Mouse (Mus musculus): Measurements from ENCODE around the gene Majin. TPM values are rescaled to one million over a fixed set of nuclear protein-coding genes. Genes with fewer than 3 reads are reported as not detected.

Majin gene
- 1.2 and 1.9 TPM in 2 replicates for polyA plus RNA-seq (2012; rRNA removed)

DNA sequence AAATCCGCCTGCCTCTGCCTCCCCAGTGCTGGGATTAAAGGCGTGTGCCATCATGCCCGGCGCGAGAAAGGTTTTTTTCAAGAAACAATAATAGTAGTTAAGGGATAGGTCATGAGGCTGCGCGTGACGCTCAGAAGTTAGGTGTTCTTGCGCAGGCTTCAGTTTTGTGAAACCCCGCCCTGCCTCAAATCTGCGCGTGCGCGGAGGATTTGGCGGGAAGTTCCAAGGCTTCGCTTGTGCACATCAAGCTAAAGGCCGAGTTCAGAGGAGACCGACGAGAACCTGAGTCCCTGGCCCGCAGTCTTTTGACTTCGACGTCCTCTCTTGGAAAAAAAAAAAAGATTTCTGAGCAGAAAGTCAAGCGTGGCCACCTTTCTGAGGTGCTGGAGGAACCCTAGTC is at the start of gene Majin:
Majin (plus strand) TSS at position 258 of the 400 bp plus-strand sequence.
- no peak for DNase-seq (ENCODE audit: low read depth, low spot score)
- WGBS, result 88% methylated on average over 23 of the region's 23 CpGs

DNA sequence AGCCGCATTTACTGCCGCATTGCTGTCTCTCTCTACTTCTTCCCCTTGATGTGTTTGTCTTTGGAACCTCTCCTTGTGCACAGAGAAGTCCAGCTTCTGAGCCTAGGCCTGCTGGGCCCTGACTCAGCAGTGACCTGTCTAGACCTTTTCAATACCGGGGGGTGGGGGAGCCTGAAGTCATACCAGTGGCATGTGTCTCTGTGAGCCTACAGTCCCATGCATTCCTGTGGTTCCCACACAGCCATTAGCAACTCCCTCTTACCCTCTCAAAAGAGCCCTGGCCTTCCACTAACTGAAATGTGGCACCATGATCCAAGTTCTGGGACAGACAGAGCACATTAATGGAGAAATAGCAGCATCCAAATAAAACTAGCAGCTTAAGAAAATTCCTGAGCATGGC is 47.8 kb upstream of the Majin start:
- DNase-seq (ENCODE audit: low read depth, low spot score), result no peak
- 80% methylated on average over 3 of the region's 3 CpGs for WGBS

DNA sequence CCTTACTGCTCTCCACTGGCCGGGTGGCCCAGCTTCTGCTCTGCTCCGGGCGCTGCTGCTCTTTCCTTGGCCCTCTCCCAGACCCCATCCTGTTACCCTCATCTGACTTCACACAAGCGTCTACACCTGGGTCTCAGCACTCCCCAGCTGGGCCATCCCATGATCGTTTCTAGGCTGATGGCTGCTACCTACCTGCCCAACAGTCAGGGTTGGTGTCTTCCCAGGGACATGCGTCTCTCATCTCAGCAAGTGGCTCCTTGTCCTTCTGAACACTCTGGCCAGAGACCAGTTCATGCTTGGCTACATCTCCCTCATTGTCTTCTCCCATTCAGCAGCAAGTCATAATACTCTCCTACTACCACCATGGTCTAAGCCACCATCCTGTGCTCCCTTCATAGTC is 44.5 kb upstream of the Majin start:
- 93% methylated on average over 6 of the region's 6 CpGs for WGBS

DNA sequence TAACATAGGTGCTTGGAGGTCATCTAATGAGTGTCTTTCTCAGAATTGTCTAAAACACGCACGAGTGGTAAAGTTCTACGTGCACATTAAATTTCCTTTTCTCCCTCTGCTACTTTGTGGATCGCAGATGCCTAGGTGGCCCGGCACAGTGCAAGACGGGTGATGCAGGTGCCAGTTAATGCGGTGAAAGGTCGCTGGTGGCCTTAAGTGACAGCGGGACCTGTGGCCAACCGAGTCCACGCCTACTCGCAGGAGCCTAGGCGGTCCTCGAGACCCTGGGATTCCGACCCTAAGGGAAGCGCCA is 43.9 kb upstream of the Majin start:
- WGBS, result under 1% methylated on average over 16 of the region's 16 CpGs
- DNase-seq (ENCODE audit: low read depth, low spot score), result no peak

More for the DNA sequence above, 44.5 kb upstream of the Majin start:
- DNase-seq (ENCODE audit: low read depth, low spot score), result no peak

DNA sequence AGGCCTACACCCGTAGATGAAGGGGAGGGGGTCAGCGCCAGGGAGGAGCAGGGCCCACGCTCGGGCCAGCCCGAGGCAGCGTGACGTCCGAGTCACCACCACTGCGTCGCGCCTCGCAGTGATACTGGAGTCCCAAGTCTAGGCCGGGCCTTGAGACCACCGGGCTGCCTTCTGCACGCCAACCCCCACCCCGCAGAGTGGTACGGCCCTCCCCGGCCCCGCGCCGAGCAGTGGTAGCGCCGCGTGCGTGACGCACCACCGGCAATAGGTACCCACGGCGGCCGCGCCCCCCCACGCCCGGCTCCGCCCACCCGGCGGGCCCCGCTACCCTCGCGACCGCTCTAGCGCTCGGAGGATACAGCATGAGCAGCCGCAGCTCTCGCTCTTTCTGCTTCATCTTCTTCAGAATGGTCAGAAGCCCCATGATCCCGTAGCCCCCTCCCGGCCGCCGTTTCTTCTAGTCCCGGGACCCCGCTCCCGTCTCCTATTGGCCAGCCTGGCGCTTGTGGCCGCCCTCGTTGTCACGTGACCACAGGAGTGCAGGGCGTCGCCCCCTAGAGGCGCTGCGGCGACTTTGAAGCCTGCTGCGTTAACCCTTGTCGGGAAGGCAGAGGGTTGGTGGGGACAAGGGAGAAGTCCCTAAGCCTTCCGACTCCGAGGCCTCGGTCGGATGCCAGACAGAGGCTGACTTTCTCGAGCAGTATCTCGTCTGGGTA is 43.4 kb upstream of the Majin start, which contains the start of gene Batf2:
Batf2 (plus strand) TSS at position 306 of the 716 bp plus-strand sequence.
- DNase-seq (ENCODE audit: low read depth, low spot score), result no peak
- WGBS, result under 1% methylated on average over 68 of the region's 68 CpGs

DNA sequence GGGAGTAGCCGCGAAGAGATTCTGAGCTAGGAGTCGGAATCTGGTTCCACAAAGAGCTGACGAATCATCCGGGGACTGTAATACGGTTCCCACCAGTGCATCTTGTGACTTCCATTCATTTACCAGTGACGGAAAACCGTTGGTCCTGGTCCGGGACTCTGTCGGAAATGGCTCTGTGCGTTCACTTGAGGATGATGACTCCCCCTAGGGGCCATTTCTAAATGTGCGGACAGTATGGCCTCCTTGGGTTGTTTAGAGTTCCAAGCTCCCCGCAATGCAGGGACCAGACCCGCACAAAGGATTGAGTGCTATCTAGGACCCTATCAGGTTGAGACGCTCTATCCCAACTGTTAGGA is 42.8 kb upstream of the Majin start, which contains the start of gene Arl2:
Arl2 (minus strand) TSS at position 155 of the 356 bp plus-strand sequence.
- DNase-seq (ENCODE audit: low read depth, low spot score), result no peak
- under 1% methylated on average over 15 of the region's 15 CpGs for WGBS

DNA sequence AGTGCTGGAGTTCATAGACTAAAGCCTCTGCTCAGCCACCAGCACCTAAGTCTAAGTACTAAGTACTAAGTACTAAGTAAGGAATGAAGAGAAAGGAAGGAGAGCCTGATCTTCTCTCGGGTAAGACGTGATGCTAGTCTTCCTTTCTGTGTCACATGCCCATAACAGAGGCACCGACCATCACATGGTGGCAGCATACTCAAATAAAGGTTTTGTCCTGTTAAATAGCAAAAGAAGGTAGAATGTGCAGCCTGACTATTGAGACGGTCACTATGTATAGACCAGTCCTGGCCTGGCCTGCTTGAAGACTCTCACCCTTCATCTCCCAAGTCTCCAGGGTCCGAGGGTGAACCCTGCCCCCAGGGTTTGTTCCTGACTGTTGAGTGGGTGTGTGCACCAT is 39.3 kb upstream of the Majin start:
- 55% methylated on average over 5 of the region's 5 CpGs for WGBS
- DNase-seq (ENCODE audit: low read depth, low spot score), result no peak

DNA sequence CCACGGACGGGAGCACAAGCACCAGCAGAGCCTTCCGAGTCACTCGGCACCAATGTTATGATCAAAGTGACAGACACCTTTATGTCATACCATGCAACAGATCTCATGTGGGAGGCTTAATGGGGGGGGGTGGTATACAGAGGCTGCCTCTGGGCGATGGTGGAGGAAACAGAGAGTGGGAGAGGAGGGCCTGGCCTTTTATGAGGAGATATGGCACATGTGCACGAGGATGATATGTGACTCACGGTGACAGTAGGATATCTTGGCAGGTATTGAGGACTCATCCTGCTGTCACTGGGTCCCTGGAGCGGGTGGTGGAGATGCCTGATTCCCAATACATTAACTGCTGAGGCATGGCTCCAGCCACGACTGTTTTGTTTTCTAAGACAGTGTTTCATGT is 29.0 kb upstream of the Majin start:
- DNase-seq (ENCODE audit: low read depth, low spot score), result no peak
- 81% methylated on average over 9 of the region's 9 CpGs for WGBS

DNA sequence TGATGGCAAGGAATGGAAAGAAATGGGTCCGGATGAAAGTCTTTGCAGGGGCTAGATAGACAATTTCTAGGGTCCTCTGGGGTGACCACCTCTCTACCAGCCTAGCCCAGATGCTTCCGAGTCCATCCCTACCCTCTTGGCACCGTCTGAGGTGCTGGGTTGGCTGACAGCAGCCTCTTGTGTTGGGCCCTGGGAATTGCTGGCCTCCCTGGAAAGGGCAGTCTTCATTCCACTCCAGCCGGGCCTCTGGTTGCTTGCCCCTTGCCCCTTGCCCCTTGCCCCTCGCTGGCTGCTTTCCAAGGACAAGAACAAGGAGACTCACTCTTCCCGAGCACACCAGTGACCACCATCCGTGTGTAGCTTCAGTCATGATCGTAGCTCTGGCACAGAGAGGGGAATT is 27.8 kb upstream of the Majin start:
- no peak for DNase-seq (ENCODE audit: low read depth, low spot score)

DNA sequence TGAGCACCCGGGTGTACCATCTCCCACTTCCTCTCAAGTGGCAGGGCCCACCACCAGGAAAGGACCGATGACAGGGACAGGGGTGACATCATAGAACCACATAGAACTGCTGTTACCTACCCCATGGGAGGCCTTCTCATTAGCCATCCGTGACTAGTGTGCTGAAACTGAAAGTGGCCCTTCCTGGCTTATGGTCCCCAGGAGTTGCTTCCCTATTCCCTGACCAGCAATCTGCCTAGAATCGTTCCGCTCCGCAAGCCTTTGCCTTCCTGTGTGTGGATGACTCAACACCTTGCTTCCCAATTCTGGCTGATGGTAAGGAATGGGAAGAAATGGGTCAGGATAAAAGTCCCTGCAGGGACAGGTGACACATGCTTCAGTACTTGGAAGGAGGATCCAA is 27.0 kb upstream of the Majin start:
- DNase-seq (ENCODE audit: low read depth, low spot score), result no peak
- 48% methylated on average over 6 of the region's 6 CpGs for WGBS

More for the DNA sequence above, 27.8 kb upstream of the Majin start:
- 65% methylated on average over 8 of the region's 8 CpGs for WGBS

DNA sequence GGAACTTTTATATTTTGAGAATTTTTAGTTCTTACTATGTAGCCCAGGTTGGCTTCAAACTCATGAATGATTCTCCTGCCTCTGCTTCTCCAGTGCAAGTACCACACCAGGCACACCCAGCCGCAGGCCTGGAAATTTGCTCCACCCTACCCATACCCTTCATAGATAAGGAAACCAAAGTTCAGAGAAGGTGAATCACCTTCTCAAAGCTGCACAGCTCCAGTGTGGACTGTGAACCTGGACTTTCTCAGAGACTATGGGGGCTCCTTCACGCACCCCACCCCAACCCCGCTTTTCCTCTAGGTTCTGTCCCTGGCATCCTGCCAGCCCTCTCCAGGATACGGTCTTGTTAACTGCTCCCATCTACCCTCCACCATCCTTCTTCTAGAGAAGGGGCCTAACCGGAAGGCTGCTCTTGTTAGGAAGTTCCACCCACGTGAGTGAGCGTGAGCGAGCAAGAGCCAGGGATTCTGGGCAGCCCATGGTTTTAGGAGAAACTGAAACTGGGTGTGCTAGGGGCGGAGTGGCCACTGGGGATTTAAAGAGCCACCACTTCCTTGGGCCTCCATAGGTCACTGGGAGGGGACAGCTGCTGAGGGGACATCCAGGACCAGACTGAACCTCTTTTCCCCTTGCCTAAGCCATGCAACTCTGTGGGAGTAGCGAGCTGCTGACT is 20.2 kb upstream of the Majin start:
- WGBS, result 17% methylated on average over 10 of the region's 10 CpGs

DNA sequence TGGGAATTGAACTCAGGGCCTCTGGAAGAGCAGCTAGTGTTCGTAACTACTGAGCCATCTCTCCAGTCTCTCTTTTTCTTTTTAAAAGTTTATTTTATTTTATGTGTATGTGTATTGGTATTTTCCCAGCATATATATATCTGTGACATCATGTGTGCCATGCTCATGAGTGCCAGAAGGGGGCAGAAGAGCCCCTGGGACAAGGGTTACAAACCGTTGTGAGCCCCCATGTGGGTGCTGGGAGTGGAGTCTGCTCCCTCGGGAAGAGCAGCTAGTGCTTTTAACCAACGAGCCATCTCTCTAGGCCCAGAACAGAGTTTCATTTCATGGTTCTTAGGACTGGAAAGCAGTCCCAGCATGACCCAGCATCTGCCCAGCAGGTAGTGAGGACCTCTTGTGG is 17.4 kb upstream of the Majin start:
- 83% methylated on average over 4 of the region's 4 CpGs for WGBS

More for the DNA sequence above, 20.2 kb upstream of the Majin start:
- peak; percentile 53 for DNase-seq (ENCODE audit: low read depth, low spot score)

DNA sequence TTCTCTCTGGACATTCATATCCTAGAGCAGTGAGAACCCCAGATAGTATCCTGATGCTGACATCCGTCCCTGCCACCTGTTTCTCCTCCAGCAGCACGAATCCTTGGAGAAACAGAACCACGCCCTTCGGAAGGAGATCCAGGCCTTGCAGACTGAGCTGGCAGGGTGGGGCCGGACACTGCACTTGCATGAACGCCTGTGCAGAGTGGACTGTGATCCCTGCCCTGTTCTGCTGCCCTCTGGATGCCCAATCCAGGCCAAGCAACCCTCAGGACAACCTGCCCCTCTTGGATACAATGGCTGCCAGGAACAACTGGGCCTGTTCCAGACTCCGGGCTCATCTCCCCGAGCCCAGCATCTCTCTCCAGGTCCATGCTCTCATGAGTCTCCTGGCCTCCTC is 13.0 kb upstream of the Majin start:
- 36% methylated on average over 8 of the region's 8 CpGs for WGBS
- DNase-seq (ENCODE audit: low read depth, low spot score), result peak; percentile 66

More for the DNA sequence above, 17.4 kb upstream of the Majin start:
- DNase-seq (ENCODE audit: low read depth, low spot score), result no peak

DNA sequence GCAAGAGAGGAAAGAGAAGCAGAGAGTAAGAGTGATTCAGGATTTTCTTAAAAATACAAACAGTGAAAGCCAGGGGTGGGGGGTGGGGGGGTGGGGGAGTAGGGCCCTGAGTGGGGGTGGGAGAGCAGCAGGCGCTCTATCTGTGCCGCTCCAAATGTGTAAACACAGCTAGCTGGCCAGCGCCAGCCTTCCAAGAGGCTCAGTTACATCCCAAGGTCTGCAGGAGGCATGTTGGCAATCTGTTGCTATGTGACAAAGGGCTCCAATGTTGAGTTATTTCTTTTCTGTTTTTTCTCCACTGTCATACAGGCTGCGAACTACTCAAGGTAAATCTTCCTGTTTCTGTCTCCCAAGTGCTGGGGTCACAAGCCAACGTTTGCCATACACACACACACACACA is 9.4 kb upstream of the Majin start:
- no peak for DNase-seq (ENCODE audit: low read depth, low spot score)
- 42% methylated on average over 5 of the region's 5 CpGs for WGBS

DNA sequence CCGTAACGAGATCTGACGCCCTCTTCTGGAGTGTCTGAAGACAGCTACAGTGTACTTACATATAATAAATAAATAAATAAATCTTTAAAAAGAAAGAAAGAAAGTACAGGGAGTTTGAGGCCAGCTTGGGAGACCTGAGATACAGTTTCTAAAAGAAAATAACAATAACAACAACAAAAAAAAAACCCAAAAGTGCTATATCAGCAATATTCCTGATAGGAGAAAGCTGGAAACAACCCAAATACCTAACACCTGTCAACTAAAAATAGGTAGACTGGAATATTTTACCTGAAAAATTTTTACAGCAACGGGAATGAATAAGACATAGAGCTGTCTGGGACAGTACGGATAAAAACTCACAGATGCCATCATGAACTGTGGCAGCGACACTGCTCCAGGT is 5.4 kb upstream of the Majin start:
- no peak for DNase-seq (ENCODE audit: low read depth, low spot score)
- 86% methylated on average over 6 of the region's 6 CpGs for WGBS

DNA sequence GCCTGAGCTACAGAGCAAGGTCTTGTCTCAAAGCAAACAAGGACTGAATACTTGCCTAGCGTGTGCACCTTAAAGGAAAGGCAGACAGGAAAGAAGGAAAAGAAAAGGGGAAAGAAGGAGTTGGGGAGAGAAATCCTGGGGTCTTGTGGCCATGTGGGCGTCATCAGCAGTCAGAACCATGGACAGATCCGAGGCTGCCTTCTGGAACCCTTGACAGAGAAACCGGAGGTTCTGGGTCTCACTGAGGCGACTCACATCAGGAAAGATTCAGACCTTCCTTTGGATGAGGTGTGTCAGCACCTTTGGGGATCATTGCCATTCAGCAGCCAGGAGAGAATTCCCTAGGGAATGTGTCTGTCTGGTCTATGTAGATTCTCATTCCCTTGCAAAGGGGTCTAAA is 2.6 kb upstream of the Majin start:
- WGBS, result 21% methylated on average over 5 of the region's 5 CpGs
- no peak for DNase-seq (ENCODE audit: low read depth, low spot score)

DNA sequence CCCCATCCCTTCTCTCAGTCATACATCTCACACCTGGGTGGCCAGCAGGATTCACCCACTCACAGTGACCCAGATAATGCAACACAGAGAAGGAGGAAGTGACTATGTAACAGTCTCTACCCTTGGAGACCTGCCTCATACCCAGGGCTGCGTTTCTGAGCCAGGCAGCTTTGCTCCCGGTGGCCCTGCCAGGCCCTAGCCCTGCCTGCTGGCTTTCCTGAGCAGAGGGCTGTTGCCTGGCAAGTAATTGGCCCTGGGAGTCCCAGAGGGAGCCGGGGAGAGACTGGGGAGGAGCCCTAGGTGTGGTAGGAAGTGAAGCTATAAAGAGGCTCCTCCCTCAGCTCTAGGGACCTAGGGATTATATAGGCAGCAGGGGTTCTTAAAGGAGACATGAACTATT is 1.7 kb upstream of the Majin start:
- DNase-seq (ENCODE audit: low read depth, low spot score), result peak; percentile 57
- under 1% methylated on average over 3 of the region's 3 CpGs for WGBS

DNA sequence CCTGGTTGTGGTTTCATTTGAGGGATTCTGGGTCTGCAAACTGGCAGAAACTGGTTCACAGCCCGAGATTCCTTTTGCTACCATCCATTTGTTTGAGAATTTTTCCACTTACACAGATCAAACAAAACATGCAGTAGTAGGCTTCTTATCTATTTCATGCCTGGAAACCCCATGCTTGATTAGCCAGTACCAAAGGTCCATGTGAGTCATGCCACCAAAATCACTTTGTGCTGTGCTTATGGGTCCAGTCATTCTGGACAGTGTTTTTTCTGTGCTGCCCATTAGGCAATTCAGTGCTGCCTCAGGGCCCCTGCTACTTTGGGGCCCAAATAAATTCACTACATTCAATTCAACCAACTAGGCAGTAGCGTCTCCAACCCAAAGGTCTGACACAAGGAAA is 20.1 kb downstream of the Majin start:
- DNase-seq (ENCODE audit: low read depth, low spot score), result no peak
- WGBS, result 65% methylated on average over 2 of the region's 2 CpGs

DNA sequence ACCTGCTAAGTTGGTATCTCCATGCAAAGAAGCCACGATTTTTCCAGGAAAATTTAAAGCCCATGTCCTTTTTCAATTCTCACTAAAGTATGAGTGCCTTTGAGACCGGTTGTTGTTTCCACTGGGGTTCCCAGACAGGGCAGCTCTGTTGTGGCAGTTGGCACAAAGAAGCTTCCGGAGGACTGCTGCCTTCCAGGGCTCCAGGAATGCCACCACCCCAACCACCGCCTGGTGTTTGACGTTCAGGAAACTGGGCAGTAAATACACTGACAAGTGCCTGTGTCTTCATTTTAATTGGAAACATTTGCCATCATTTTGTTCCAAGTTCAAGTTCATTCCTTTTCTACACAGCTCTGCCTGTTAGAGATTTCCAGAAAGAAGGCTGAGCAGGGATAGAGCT is 22.5 kb downstream of the Majin start:
- DNase-seq (ENCODE audit: low read depth, low spot score), result no peak
- 60% methylated on average over 5 of the region's 5 CpGs for WGBS

DNA sequence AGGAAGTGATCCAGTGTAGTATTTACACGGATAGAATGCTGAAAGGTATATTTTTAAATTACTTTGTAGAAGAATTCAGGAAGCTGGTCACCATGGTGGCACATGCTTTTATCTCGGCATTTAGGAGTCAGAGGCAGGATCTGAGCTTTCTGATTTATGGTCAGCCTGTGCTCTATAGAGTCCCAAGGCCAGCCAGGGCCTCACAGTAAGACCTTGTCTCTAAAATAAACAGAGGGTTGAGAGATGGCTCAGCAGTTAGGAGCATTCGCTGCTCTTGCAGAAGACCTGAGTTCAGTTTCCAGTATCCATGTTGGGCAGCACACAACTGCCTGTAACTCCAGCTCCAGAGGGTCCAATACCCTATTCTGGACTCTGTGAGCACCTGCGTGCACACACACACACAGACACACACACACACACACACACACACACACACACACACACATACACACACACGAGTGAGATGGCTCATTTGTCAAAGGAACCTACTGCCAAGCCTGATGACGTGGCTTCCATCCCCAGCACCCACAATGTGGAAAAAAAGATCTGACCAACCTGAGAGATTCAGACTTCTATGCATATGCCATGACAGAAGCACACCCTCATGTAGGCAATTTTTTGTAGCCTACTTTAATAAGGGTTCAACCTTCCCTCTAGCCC is 32.0 kb downstream of the Majin start:
- no peak for DNase-seq (ENCODE audit: low read depth, low spot score)
- 59% methylated on average over 6 of the region's 6 CpGs for WGBS

DNA sequence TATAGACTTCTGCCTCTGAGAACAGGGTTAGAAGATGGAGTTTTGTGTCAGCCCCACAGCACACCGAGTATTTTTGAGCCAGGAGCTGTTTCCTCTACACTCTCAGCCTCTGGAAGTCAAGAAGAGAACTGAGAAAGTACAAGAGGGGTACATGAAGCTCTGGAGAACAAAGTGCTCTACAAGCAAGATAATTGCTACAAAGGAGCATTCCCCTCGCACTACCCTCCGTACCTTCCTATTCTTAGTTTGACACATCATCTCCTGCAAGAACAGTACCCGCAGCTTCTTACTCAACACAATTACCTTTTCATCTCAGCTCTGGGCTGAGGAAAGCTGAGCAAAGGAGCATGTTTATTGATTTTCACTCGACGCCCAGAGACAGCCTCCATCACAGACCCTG is 34.4 kb downstream of the Majin start:
- 73% methylated on average over 6 of the region's 6 CpGs for WGBS

More for the DNA sequence above, 34.4 kb downstream of the Majin start:
- no peak for DNase-seq (ENCODE audit: low read depth, low spot score)
